Mouse (Mus musculus): ENCODE data around the gene Spats2l.
A peak's percentile ranks its signal among the peaks of the same experiment; 100 is the strongest.

The Spats2l gene

GRCm38 (mm10) chr1:57774001-57774667 is at the start of gene Spats2l:
TSS of gene Spats2l (plus strand) at chr1:57774162.
- peak; percentile 19 to 37 for DNase-seq (ENCODE audit: low spot score in 2 of 2)

- DNase-seq (ENCODE audit: low spot score in 2 of 2) = no peak
Measured at GRCm38 (mm10) chr1:57725268-57725667, 48.7 kb upstream of the Spats2l start.

- DNase-seq (ENCODE audit: low spot score in 2 of 2) = no peak
Measured at GRCm38 (mm10) chr1:57735877-57736276, 38.1 kb upstream of the Spats2l start.

GRCm38 (mm10) chr1:57741740-57742139 is 32.2 kb upstream of the Spats2l start:
- no peak for DNase-seq (ENCODE audit: low spot score in 2 of 2)

GRCm38 (mm10) chr1:57742266-57742665 is 31.7 kb upstream of the Spats2l start:
- DNase-seq (ENCODE audit: low spot score in 2 of 2) = no peak

- no peak for DNase-seq (ENCODE audit: low spot score in 2 of 2)
Measured at GRCm38 (mm10) chr1:57751781-57752180, 22.2 kb upstream of the Spats2l start.

DNA sequence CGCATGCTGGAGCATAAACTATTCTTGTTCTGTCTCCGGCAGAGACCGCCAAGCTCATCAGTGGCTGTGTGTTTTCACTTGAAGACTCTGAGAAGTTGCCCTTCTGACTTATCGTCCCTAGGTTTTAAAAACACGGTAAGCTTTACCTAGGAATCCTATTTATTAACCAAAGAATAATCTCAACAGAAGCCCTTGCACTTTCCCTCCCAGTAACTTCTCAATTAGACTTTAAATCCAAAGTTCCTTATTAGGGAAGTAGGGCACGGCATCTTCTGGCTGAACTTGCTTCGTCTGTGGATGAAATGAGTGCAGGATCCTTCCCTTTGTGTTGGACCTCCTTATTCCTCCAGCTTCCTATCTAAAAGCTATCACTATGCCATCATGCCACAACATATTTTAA is 7.6 kb upstream of the Spats2l start:
- DNase-seq (ENCODE audit: low spot score in 2 of 2) = no peak

DNA sequence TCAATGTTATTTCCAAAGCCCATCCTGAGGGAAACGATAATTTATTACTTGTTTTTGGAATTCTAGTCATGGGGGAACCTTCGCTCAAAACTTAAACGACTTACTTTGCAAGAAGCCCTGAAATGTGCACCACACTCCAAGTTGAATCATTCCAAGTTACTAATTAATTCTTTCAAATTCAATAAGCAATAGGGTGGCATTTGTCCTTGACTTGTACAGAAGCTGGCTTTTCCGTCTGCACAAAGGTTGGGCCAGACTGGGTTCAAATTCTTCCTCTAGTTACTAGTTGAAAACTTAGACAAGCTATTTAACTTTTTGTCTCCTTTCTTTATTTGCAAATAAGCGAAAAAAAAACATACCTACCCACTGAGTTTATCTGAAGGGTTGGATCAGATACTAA is 636 bp upstream of the Spats2l start:
- DNase-seq (ENCODE audit: low spot score in 2 of 2) = no peak

- peak; percentile 65 to 67 for DNase-seq (ENCODE audit: low spot score in 2 of 2)
Measured at GRCm38 (mm10) chr1:57774668-57775495, 920 bp downstream of the Spats2l start.

DNA sequence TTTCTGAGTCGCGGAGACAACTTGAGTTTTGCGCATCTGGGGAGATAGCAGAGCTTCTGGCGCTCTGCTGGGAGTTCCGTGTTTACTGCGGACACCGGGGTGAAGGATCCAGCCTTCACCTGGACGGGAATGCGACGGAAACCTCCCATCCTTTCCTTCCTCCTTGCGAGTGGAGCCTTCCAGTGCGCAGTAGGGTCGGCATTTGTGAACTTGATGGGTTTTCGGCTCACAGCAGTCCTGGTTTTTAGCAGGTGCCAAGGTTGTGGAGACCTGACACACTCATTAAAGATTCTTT is 1.5 kb downstream of the Spats2l start:
- DNase-seq (ENCODE audit: low spot score in 2 of 2) = peak in 1 of 2 experiments; percentile 20

GRCm38 (mm10) chr1:57776671-57777281 is 2.8 kb downstream of the Spats2l start:
- DNase-seq (ENCODE audit: low spot score in 2 of 2) = no peak

DNA sequence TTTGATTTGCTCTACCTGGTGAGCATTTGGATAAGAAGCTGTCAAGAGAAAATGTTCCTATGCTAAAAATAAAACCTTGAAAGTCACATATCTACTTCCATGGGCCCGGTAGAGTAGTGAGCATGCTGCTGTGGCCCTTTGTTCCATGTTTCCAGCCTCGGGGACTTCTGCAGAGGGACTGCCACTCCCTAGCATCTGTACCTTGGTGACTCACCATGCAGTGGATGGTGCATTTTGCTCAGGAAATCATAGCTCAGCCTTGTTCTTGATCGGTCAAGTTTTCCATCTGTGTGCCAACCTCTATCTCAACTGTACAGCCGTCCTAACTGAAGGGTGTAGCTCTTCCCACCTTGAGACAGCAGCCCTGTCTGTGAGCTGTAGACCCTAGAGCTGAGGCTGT is 10.3 kb downstream of the Spats2l start:
- DNase-seq (ENCODE audit: low spot score in 2 of 2) = no peak

- no peak for DNase-seq (ENCODE audit: low spot score in 2 of 2)
Measured at GRCm38 (mm10) chr1:57789831-57790230, 15.9 kb downstream of the Spats2l start.

DNA sequence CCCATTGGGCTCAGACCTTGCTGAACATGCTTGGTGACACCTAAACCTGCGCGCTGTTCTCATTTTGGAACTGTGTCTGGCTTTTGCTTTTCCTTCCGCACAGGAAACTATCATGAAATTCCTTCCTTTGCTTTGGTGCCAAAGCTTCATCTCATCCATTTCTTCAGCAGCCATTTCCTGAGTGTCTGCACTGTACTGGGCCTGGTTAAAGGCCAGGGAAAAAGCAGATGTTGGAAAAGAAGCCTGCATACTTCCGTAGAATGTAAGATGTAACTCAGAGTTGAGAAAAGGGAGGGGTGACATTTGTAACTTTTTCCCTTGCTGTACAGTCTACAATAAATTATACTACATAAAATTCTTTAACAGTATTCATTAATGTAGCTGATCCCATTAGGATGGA is 18.2 kb downstream of the Spats2l start:
- peak; percentile 11 to 15 for DNase-seq (ENCODE audit: low spot score in 2 of 2)

DNA sequence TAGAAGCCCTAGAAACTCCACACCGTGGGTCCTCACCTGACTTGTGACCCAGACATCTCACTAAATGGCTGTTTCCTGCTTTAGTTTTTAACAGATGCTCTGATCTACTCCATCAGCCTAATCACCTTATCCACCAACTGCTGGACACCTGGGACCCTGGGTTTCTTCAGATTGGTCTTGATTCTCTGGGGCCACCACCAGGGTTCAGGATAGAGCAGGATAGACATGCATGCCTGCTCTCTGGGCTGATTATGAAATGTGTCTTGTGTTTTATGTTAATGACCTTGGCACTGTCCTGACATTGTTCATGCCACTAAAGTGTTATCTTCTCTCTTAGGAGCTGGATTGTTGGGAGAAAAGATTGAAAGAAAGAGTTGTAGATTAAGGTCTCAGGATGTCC is 21.9 kb downstream of the Spats2l start:
- no peak for DNase-seq (ENCODE audit: low spot score in 2 of 2)

DNA sequence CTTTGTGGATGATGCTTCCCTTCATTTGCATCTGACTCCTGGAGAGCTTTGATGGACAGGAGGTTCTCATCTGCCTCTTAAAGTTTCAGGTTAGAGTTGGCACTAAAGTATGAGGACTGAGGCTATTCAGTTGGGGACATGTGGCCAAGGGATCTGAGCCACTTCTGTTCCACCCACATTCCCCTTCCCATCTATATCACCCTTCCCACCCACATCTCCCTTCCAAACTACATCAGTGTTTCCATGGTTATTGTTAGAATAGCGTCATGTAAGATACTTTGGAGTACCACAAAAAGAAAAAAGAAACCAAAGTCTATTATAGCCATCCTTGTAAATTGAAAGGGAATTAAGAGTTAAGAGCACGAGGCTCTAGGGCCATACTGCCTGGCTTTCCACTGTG is 25.4 kb downstream of the Spats2l start:
- DNase-seq (ENCODE audit: low spot score in 2 of 2) = no peak

GRCm38 (mm10) chr1:57800846-57801245 is 26.9 kb downstream of the Spats2l start:
- no peak for DNase-seq (ENCODE audit: low spot score in 2 of 2)

- DNase-seq (ENCODE audit: low spot score in 2 of 2) = no peak
Measured at GRCm38 (mm10) chr1:57806126-57806525, 32.2 kb downstream of the Spats2l start.

- no peak for DNase-seq (ENCODE audit: low spot score in 2 of 2)
Measured at GRCm38 (mm10) chr1:57807882-57808281, 33.9 kb downstream of the Spats2l start.

DNA sequence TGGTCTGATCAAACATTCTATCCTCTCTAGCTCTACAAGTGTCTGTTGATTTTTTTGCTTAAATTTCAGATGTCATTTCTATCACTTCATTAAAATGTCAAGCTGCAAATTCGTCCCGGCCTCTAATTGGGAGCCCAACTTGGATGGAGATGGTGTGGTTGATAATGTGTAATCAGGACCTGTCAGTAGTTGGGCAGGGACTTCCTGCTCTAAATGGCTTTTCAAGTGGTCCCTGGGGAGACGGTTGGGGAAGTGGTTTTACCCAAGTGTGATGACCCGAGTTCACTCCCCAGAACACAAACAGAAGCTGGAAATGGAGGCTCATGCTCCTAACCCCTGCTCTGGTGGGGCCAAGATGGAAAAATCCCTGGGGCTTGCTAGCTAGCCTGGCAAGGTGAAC is 36.3 kb downstream of the Spats2l start:
- DNase-seq (ENCODE audit: low spot score in 2 of 2) = no peak

GRCm38 (mm10) chr1:57817103-57817502 is 43.1 kb downstream of the Spats2l start:
- no peak for DNase-seq (ENCODE audit: low spot score in 2 of 2)

GRCm38 (mm10) chr1:57820428-57820997 is 46.6 kb downstream of the Spats2l start:
- peak; percentile 4 to 8 for DNase-seq (ENCODE audit: low spot score in 2 of 2)

Measured in heart, adult 9 months (tissue).